Mouse (Mus musculus): ENCODE data around the gene Eid2b.

Gene Eid2b

DNA sequence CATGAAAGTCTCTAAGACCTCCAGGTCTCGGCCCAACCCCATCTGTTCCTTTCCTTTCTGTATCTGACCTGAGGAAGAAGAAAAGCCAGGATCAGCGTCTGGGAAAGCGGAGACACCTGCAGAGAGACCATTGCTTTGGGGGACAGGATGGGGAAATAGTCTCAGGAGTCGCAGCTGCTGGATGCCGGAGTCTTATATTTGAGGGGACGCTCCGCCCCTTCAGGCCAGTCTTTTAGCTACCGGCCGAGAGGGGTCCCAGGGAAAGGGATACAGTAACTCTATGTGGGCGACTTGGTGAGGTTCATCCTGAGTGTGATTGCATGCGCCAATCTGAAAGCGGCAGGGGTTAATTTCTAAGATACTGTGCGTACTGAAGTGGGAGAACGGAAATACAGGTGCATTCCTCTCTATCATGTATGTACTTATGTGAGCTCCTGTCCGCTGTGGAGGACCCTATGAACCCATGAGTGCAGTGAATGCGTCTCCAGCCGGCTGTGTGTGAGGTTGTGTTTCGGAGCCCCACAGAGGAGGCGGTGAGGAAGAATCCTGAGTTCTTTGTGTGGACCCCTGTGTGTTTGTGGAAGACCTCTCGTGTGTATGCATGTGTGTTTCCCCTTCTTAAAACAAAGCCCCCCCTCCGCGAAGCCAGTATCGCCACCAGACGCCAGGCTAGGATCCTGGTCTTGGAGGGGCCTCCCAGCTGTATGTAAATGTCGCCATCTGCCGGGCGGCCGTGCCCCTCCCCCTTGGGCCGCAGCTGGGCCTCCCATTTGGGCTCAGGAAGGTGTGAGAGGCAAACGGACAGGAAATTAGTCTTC, 24.3 kb downstream of the Eid2b start, which contains the start of gene Dll3:
Gene Dll3 (minus strand): TSS at position 623 of the 818 bp plus-strand sequence.
- no peak for DNase-seq

GRCm38 (mm10) chr7:28305641-28306040, 28.1 kb downstream of the Eid2b start:
- no peak for DNase-seq

GRCm38 (mm10) chr7:28306216-28306615, 28.7 kb downstream of the Eid2b start:
- DNase-seq = no peak

GRCm38 (mm10) chr7:28309737-28310136, 32.2 kb downstream of the Eid2b start:
- no peak for DNase-seq

- DNase-seq = no peak
Measured at GRCm38 (mm10) chr7:28311151-28311925, 33.8 kb downstream of the Eid2b start.

DNA sequence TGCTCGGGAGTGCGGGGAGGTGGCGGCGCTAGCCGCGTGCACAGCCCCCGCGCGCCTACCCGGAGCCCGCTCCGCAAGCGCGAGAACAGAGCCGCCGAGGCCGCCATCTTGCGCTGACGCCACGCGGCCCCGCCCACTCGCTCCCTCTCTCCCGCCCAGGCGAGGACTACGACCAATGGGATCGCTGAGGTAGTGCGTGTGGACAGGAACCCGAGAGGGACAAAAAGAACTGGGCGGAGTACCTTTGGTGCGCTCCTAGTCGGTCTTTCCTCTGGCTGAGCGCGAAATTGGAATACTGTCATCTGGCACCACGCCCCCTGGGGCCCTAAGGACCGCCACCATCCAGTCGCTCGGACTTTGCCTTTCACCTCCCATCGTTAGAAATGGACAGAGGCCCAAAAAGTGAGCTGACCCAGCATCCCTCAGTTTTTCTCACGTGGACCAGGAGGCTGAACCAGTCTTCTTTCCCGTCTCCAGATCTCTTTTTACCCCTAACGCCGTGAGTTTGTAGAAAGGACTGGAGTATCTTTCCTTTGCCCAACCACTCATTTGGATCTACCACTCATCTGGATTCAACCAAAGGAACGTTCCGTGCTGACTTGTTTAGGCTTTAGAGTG, 34.5 kb downstream of the Eid2b start, which contains the start of gene Timm50:
Gene Timm50 (minus strand): TSS at position 147 of the 618 bp plus-strand sequence.
- peak; percentile 96 for DNase-seq

DNA sequence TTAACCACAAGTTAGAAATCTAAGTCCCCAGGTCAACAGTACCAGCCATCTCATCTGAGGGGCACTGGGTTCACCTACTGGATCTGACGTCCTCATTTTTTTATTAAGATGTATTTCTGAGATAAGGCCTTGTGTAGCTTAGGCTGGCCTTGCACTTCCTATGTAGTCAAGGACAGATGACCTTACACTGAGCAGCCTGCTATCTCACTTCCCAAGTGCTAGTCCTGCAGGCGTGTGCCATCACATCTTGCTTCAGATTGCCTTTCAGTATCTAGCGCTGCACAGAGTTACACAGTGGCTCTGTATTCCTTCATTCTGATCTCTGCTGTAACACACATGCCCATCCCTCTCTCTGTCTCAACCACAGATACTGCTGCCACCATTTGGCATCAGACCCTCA, 40.5 kb downstream of the Eid2b start:
- no peak for DNase-seq

- DNase-seq = no peak
Measured at GRCm38 (mm10) chr7:28318714-28319113, 41.2 kb downstream of the Eid2b start.

DNA sequence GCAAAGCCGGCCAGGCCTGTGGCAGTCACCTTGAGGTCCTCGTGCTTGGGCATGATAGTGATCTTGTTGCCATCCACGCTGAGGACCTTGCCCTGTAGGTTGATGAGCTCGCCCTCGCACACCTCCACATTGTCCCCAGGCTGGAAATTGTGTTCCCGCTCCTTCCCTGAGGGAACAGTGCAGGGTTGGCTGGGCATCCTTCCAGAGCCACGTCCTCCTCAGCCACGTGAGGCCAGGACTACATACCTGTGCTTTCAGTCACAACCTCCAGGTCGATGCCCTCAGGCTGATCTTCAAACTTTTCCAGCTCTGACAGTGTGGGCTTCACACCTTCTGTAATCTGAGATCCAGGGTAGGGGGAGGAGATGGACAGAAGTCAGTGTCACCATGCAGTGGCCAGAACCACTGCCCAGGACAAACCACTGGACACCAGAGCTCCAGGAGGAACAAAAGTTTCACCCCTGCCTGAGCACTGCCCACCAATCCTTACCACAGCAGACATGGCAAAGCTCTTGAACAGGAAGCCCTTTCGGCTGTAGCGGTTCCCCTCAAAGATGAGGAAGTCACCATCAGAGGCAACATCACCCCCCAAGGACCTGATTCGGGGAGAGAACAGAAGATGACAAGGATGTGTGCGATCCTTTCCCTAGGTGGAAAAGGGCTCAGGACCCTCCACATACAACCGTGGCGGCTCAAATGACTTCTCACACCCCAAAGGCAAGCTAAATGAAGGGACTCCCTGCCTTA, 44.6 kb downstream of the Eid2b start:
- DNase-seq = no peak

DNA sequence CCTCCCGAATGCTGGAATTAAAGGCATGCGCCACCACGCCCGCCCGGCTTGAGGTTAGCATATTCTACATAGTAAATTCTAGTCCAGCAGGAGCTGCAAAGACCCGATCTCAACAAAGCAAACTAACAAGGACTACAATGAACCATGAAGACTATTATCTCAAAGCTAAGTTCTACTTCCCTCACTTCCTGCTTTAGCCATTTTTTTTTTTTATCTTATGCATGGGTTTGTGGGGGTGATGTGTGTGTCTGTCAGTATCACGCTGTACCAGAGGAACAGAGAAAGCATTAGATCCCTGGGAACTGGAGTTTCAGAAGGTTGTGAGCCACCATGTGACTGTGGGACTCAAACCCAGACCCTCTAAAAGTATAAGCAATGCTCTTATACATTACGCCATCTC, 47.8 kb downstream of the Eid2b start:
- no peak for DNase-seq

- no peak for DNase-seq
Measured at GRCm38 (mm10) chr7:28326457-28326856, 48.9 kb downstream of the Eid2b start.

GRCm38 (mm10) chr7:28328260-28328659, 50.7 kb downstream of the Eid2b start:
- no peak for DNase-seq
